Mouse (Mus musculus) embryonic fibroblast, embryonic 13.5 days (primary cell): Measurements from ENCODE around the gene Itga1. TPM values are rescaled to one million over a fixed set of nuclear protein-coding genes. Genes with fewer than 3 reads are reported as not detected.

Experiments
- H3K27ac ChIP-seq: 2 replicates; pipeline ENCODE4 v1.5.1; 2012; ENCODE audit warnings: low read length, control low read depth, inconsistent platforms; ENCODE audit not compliant: insufficient read depth
- H3K4me1 ChIP-seq: 2 replicates; pipeline ENCODE4 v1.6.1; 2011; ENCODE audit warnings: low read length; ENCODE audit not compliant: control insufficient read depth, insufficient read depth
- H3K4me3 ChIP-seq: 2 replicates; pipeline ENCODE4 v1.5.1; 2011; ENCODE audit warnings: mild to moderate bottlenecking, control low read depth, low read length; ENCODE audit not compliant: insufficient read depth
- CTCF ChIP-seq: IDR thresholded peaks from 2 replicates; pipeline ENCODE4 v1.5.1; 2011; ENCODE audit warnings: mild to moderate bottlenecking, control low read depth, low read length, moderate library complexity, borderline replicate concordance; ENCODE audit not compliant: insufficient read depth
- POLR2A ChIP-seq: IDR thresholded peaks from 2 replicates; pipeline ENCODE4 v1.6.1; 2011; ENCODE audit warnings: low read depth, mild to moderate bottlenecking, control low read depth, low read length, moderate library complexity
- polyA plus RNA-seq: library from polyadenylated mRNA; stranded (reverse); fragments of >200 nt; gene quantifications from 2 replicates; pipeline ENCODE4 v1.2.4, GENCODE M21; 2011; ENCODE audit warnings: low read depth; ENCODE audit not compliant: missing spikeins, insufficient read length

The Itga1 gene
- polyA plus RNA-seq, 1 experiment = 23.1 TPM

- Histone ChIP-seq H3K27ac (peak overlapping the region; percentile 90; the same call in 1 of the 2 replicates), H3K4me3 (peak overlapping the region; percentile 48), H3K4me1 (no peaks in the 10 kb centered on the region)
- no peak for TF ChIP-seq CTCF
- no peak for TF ChIP-seq POLR2A
Observed at GRCm38 (mm10) chr13:115100381-115101177, 1.2 kb downstream of the Itga1 start.

DNA sequence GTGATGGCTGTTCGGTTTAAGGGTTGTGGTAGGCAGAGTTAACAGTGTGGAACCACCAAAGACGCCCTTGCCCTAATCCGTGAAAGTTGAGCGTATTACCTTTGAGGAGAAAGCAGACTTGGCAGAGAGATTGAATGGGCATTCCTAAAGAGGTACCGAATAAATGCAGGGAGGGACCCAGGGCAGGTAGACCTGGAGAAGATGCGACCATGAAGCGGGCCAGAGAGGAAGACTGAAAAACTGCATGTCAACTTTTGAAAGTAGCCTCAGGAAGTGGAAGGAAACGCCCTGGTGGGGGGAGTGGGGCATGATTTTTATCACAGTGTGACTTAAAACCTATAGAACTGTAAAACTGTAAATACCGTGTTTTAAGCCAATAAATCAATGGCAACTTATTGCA, 2.4 kb downstream of the Itga1 start:
- TF ChIP-seq POLR2A (no peak), CTCF (no peak)
- Histone ChIP-seq H3K4me1 (no peaks in the 10 kb centered on the region), H3K4me3 (no peak overlapping the region), H3K27ac (no peak overlapping the region)

DNA sequence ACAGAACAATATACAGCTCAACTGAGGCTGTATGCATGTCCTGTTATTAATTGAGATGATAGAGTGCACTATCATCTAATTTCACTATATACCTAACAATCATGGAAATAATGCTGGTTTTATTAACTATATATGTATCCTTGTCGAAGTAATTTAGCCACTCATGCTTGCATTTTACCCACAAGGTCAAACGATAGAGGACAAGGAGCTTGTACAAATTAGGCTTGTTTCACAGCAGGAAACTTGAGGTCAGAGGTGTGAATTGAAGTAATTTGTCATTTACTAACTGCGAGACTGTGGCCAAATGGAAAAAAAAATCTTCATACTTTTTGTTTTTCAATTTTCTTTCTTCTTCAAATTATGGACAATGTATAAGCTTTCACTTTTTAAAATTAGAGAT, 3.5 kb downstream of the Itga1 start:
- no peak for TF ChIP-seq POLR2A
- no peak for TF ChIP-seq CTCF
- no peaks in the 10 kb centered on the region for H3K4me1 ChIP-seq
- no peak overlapping the region for H3K27ac ChIP-seq
- H3K4me3 ChIP-seq = no peak overlapping the region

- TF ChIP-seq POLR2A (no peak), CTCF (no peak)
- Histone ChIP-seq H3K4me3 (no peak overlapping the region), H3K27ac (no peak overlapping the region), H3K4me1 (no peaks in the 10 kb centered on the region)
Observed at GRCm38 (mm10) chr13:115096965-115097364, 4.8 kb downstream of the Itga1 start.

- Histone ChIP-seq H3K27ac (no peak overlapping the region), H3K4me3 (no peak overlapping the region), H3K4me1 (peaks cover 2% of the 10 kb centered on the region; the same call in 1 of the 2 replicates)
- TF ChIP-seq CTCF = no peak
- TF ChIP-seq POLR2A = no peak
Observed at GRCm38 (mm10) chr13:115096216-115096615, 5.5 kb downstream of the Itga1 start.

GRCm38 (mm10) chr13:115095392-115095791, 6.4 kb downstream of the Itga1 start:
- H3K27ac ChIP-seq = no peak overlapping the region
- TF ChIP-seq CTCF (no peak), POLR2A (no peak)
- peaks cover 2% of the 10 kb centered on the region; the same call in 1 of the 2 replicates for H3K4me1 ChIP-seq
- no peak overlapping the region for H3K4me3 ChIP-seq

- peaks cover 2% of the 10 kb centered on the region; the same call in 1 of the 2 replicates for H3K4me1 ChIP-seq
Observed at GRCm38 (mm10) chr13:115091511-115091910, 10.3 kb downstream of the Itga1 start.

GRCm38 (mm10) chr13:115090977-115091445, 10.8 kb downstream of the Itga1 start:
- TF ChIP-seq CTCF (no peak), POLR2A (no peak)
- Histone ChIP-seq H3K4me3 (peak overlapping the region; percentile 62), H3K4me1 (peaks cover 2% of the 10 kb centered on the region; the same call in 1 of the 2 replicates), H3K27ac (peak overlapping the region; percentile 95)

More at GRCm38 (mm10) chr13:115091511-115091910, 10.3 kb downstream of the Itga1 start:
- no peak overlapping the region for H3K4me3 ChIP-seq
- TF ChIP-seq CTCF = no peak
- no peak for TF ChIP-seq POLR2A
- H3K27ac ChIP-seq = no peak overlapping the region

DNA sequence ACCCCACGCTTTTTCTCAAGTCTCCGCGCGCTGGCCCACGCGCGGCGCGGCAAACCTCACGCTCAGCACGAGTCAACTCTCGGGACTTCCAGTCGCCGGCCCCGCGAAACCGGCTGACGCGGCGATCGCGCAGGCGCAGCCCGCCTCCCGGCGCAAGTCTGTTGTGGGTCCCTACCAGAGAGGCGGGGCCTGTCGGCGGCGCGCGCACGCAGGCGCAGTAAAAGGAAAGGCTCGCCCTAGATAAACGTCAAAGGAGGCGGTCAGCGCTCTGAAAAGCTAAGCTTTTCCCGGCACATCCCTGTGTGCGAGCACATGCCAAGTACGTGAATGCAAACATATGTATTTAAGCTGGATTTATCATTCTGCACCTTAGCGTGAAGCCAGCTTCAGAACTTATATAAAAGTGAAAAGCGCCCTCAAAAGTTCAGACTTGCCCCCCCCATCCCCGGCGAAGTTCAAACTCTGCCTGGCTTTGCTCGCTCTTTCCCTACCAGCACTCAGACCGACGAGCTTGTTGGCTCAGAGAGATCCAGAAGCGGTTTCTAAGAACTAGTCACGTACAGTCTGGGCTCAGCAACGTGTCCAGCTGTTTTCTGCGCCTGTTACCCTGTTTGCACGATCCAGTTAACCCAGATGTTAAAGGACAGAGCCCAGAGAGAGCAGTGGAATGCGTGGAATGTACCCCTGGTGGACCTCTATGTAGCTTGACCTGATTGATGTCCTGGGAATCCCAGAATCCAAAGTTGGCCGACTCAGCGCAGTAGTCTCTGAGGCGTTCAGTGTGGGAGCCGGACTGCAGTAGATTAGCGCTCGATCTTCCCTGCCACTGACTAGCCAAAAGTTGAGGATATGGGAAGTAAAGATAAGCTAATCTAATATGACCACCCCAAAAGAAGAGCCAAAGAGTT, 11.4 kb downstream of the Itga1 start, which contains the start of gene Pelo:
Gene Pelo (minus strand): TSS at position 118 of the 908 bp plus-strand sequence.
- TF ChIP-seq POLR2A (peak; percentile 94), CTCF (no peak)
- Histone ChIP-seq H3K4me1 (peaks cover 2% of the 10 kb centered on the region; the same call in 1 of the 2 replicates), H3K27ac (peak within 1 kb of the TSS; percentile 95), H3K4me3 (peak within 1 kb of the TSS; percentile 62)
